Mouse (Mus musculus): ENCODE data around the gene Thap7.
A peak's percentile ranks its signal among the peaks of the same experiment; 100 is the strongest.
"Not testable (repeated sequence)": the region's sequence is repeated elsewhere in the genome, so short reads cannot be mapped to it uniquely, and the experiment has no call there.

Gene Thap7

GRCm38 (mm10) chr16:17529981-17530586, 852 bp downstream of the Thap7 start:
- no peak for DNase-seq

- peak; percentile 28 for DNase-seq
Measured at GRCm38 (mm10) chr16:17528276-17528675, 2.7 kb downstream of the Thap7 start.

- peak; percentile 4 for DNase-seq
Measured at GRCm38 (mm10) chr16:17527606-17528005, 3.3 kb downstream of the Thap7 start.

DNA sequence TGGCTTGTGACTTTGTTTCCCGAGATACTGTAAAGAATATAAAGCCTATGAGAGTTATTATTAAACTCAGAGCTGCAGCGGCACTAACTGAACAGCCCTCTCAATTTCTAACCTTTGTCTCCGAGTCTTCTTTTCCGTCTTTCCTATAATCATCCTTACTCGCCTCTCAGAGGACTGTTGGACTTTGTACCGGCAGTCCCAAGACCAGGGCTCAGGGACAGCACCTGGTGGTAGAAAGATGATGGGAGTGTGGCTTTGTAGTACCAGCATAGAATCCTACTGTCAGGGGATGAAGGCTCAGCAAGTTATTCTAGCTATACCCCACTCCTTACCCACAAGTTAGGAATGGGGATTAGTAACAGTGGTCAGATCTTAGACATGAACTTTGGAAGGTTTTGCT, 4.7 kb downstream of the Thap7 start:
- no peak for DNase-seq

GRCm38 (mm10) chr16:17525524-17525923, 5.4 kb downstream of the Thap7 start:
- peak; percentile 10 for DNase-seq

DNA sequence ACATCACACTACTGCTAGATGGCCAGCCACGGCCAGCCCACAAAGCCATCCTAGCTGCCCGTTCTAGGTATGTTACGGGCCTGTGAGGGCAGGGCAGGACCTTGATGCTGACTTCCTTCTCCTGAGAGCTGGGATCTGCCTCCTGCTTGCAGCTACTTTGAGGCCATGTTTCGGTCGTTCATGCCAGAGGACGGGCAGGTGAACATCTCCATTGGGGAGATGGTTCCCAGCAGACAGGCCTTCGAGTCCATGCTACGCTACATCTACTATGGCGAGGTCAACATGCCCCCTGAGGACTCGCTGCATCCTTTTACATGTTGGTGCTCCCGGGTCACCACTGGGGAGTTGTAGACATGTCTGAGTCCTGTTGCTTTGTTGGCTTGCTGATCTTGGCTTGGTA, 6.8 kb downstream of the Thap7 start:
- DNase-seq = peak; percentile 9

- DNase-seq = no peak
Measured at GRCm38 (mm10) chr16:17518910-17519309, 12.0 kb downstream of the Thap7 start.

GRCm38 (mm10) chr16:17511431-17511830, 19.5 kb downstream of the Thap7 start:
- DNase-seq = no peak

GRCm38 (mm10) chr16:17510686-17511085, 20.2 kb downstream of the Thap7 start:
- no peak for DNase-seq

- no peak for DNase-seq
Measured at GRCm38 (mm10) chr16:17510143-17510542, 20.8 kb downstream of the Thap7 start.

DNA sequence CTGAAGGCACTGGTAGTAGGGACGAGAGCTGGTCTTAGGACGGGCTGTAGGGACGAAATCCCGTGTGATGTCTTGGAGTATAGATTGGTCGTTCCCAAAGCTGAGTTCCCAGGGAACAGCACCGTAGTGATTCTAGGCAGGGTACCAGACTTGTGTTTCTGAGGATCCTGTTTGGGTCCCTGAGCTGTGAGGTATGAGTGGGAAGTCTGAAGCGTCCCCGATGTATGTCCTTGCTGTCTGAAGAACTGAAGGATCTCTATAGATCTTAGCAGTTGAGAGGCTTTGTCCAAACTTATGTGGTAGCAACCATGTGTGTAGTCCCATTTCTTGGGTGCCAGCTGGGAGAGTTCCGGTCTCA, 21.7 kb downstream of the Thap7 start:
- no peak for DNase-seq

GRCm38 (mm10) chr16:17508546-17509239, 22.2 kb downstream of the Thap7 start, which contains the start of gene Lztr1:
Lztr1 (plus strand) TSS chr16:17508688.
- DNase-seq = peak; percentile 89

- DNase-seq = not testable (repeated sequence)
Measured at GRCm38 (mm10) chr16:17508031-17508430, 22.9 kb downstream of the Thap7 start.

- no peak for DNase-seq
Measured at GRCm38 (mm10) chr16:17507018-17507552, 23.9 kb downstream of the Thap7 start.

GRCm38 (mm10) chr16:17502681-17503080, 28.3 kb downstream of the Thap7 start:
- no peak for DNase-seq

- DNase-seq = no peak
Measured at GRCm38 (mm10) chr16:17499249-17499883, 31.6 kb downstream of the Thap7 start.

DNA sequence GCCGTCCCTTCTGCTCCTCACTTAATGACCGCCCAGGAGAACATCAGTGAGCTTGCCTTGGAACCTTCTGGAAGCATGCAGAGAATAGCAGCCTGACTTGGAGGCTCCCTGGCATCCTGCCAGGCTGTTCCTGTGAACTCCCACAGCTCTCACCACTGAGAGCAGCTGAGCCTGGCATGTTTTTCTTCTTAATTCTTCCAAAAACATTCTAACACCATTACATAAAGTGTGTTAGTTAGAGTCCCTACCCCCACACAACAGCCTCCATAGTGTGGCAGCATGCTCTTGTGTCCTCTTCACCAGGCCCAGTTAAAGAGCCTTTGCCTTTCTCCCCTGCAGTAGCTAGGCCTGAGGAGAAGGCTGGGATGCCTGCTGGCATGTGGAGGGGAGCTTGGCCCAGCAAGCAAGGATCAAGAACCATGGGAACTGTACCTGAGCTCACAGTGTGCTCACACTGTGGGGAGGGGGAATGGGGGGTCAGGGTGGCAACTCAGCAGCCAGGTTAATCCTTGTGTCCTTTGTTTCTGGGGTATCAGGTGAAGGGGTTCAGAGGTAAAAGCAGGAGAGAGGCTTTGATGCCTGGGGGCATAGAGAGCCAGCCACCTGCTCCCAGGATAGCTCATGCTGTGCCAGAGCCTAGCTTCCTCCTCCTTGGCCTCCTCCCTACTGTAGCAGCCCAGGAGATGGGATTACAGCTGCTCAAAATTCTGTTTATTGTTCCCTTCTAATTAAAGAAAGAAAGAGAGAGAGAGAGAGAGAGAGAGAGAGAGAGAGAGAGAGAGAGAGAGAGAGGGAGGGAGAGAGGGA, 34.2 kb downstream of the Thap7 start:
- peak; percentile 89 for DNase-seq

DNA sequence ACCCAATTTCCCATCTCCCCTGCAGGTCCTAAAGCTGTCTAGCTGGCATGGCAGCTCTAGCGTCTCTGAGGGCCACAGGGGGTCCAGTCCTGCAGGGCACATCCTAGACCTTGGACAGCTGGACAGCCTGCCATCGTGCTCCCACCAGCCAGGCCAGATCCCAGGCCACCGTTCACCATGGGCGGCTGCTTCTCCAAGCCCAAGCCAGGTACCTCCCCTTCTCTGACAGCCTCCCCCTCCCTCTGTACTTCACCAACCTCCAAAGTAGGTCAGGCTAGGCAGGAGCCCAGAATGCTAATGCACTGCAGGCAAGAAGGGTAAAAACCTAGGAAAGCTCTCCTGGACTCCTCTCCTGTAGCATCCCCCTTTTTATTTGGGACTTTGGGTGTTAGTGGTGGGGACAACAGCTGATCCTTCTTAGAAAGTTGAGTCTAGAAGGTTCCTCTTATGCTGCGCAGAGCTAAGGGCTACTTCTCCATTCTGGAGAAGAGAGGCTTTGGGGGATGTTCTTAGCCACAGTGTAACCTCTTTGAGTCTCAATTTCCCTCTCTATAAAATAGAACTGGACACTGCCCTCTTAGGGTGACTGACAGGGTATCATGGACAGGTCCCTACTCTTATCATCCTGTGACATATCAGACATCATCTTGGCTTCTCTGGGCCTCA, 38.9 kb downstream of the Thap7 start:
- DNase-seq = peak; percentile 91

DNA sequence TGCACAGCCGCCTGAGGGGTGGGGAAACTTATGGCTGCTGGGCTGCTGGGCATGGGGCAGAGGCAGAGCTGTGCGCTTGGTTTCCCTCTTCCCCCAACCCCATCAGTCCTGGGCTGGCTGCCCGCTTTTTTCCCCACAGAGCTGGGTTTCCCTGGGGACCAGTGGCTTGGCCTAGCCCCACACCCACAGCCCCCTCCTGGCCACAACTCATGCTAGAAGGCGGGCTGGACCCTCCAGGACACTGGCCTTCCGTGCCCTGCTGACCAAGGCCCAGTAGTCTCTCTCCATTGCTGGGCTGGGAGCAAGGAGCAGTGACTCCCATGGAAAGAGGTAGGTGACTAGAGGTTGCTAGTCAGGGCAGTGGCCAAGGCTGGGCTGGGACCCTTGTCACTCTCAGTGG, 39.8 kb downstream of the Thap7 start:
- DNase-seq = peak; percentile 72

DNA sequence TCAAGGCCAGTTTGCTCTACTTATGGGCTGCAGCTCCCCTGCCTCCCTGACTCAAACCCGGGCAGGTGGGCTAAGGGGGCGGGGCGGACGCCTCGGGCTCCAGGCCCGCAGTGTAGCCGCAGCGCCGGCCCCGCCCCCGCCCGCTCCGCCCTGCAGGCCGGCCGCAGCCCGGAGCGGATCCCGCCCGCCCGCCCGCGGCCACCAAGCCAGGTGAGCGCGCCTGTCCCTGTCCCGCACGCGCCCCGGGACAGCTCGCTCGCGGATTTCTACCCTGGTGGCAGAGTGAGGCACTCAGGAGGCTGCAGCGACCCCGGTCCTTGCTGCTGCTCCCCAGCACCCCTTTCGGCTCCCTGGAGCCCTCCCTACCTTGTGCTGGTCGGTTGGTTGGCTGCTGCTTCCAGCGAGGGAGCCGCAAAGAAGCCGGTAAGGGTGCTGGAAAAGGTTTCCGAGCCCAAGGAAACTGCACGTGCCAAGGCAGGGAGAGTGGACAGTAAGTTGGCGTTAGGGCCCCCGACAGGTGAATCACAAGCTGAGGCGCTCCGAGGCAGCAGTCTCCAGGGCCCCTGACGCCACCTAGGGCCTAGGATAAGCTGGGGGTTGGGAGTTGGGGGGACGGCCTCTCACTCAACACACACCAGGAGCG, 41.3 kb downstream of the Thap7 start, which contains the start of gene Aifm3:
TSS of gene Aifm3 (plus strand) at position 143 of the 643 bp plus-strand sequence.
- DNase-seq = peak; percentile 77
